ENCODE assay signal across 15 mouse cellular contexts in the genomic region with DNA sequence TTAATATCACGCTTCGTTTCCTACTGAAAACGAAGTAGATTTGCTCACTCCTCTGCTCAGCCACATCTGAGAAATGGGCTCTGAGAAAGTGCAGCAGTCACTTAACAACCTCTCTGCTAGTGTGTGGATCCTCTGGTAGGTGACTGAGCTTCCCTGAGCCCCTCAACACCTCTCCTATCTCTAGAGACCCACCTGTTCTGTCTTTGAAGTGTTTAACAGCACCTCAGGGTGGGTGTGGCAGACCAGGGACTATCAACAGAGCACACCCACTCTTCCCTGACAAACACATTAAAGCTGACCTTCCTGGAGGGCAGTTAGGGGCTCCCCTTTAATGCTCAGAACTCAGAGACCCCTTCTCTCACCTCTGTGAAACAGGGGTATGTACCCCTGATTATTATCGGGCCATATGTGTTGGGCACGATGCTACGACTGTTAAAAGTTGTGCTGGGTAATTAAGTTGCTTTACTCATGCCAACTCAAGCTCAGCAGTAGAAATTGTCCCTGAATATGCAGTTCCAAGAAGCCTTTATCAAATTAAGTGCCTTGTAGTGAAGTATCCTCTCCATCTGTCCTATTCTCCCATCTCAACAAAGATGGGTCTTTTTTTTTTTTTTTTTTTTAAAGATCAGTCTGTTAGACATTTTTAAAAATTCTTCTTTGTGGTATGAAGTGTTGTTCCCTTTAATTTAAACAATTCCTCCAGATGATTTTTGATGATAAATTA.
DNase-seq lines count a peak whose midpoint lies in the region; ATAC-seq lines count a peak whose summit lies in the region.
"Had no signal": no experiment of that assay in that cellular context is flagged by ENCODE, and none has a peak within 500 bp of the region (broad histone marks: within the 10 kb centered on the region; RNA-seq: fewer than 3 reads in every experiment).

No protein-coding gene starts in this region.

- no peaks in the 10 kb centered on the region for H3K36me3 ChIP-seq in heart, embryonic 12.5 days
- H3K36me3 ChIP-seq in hindbrain, embryonic 14.5 days (replicated peaks; ENCODE audit: control insufficient read depth, insufficient read depth): no peaks in the 10 kb centered on the region
- H3K36me3 ChIP-seq: hindbrain, embryonic 15.5 days; midbrain, embryonic 15.5 days had no signal

- peaks cover 3% of the 10 kb centered on the region for H3K27me3 ChIP-seq in heart, embryonic 12.5 days (replicated peaks)
- no peaks in the 10 kb centered on the region for H3K27me3 ChIP-seq in hindbrain, embryonic 14.5 days (ENCODE audit: control insufficient read depth, insufficient read depth, low read length)
- H3K27me3 ChIP-seq: embryonic facial prominence, embryonic 13.5 days; hindbrain, embryonic 15.5 days; limb, embryonic 13.5 days; midbrain, embryonic 15.5 days had no signal

- no peaks in the 10 kb centered on the region for H3K9me3 ChIP-seq in heart, embryonic 12.5 days (replicated peaks)
- no peaks in the 10 kb centered on the region for H3K9me3 ChIP-seq in hindbrain, embryonic 14.5 days (ENCODE audit: control insufficient read depth, low read length)
- H3K9me3 ChIP-seq: embryonic facial prominence, embryonic 13.5 days; hindbrain, embryonic 15.5 days; limb, embryonic 13.5 days; midbrain, embryonic 15.5 days had no signal

- peaks cover 11% of the 10 kb centered on the region; the same call in 1 of the 2 replicates for H3K4me1 ChIP-seq in heart, embryonic 12.5 days (replicated peaks)
- H3K4me1 ChIP-seq in hindbrain, embryonic 14.5 days (replicated peaks; ENCODE audit: control insufficient read depth, insufficient read depth, low read length): no peaks in the 10 kb centered on the region
- H3K4me1 ChIP-seq: hindbrain, embryonic 15.5 days; midbrain, embryonic 15.5 days had no signal

- H3K9ac ChIP-seq in heart, embryonic 12.5 days: no peak overlapping the region
- no peak overlapping the region for H3K9ac ChIP-seq in hindbrain, embryonic 14.5 days
- H3K9ac ChIP-seq: embryonic facial prominence, embryonic 13.5 days; hindbrain, embryonic 15.5 days; limb, embryonic 13.5 days; midbrain, embryonic 15.5 days had no signal

- peak; percentile 63; the same call in 1 of the 2 replicates for ATAC-seq in heart, embryonic 12.5 days (ENCODE audit: insufficient number of reproducible peaks, low FRiP score)
- peak; percentile 55 for ATAC-seq in megakaryocyte progenitor cell, adult 5-6 weeks (replicated peaks; ENCODE audit: poor library complexity)
- ATAC-seq in hindbrain, embryonic 14.5 days (ENCODE audit: low FRiP score): no peak
- ATAC-seq: forebrain, embryonic 14.5 days; midbrain, embryonic 15.5 days had no signal

- no peak overlapping the region for H3K4me2 ChIP-seq in heart, embryonic 12.5 days
- no peak overlapping the region for H3K4me2 ChIP-seq in hindbrain, embryonic 14.5 days (replicated peaks)
- H3K4me2 ChIP-seq: embryonic facial prominence, embryonic 13.5 days; hindbrain, embryonic 15.5 days; limb, embryonic 13.5 days; midbrain, embryonic 15.5 days had no signal

- no peak for DNase-seq in heart, adult 8-10 months (ENCODE audit: low spot score)
- peak; percentile 29 for DNase-seq in c-Kit-negative CD71-positive TER-119-positive erythroid progenitor cells, embryonic 14.5 days (ENCODE audit: low read depth, low spot score)
- peak; percentile 63 for DNase-seq in liver
- DNase-seq in hindbrain, embryonic 14.5 days (ENCODE audit: low spot score): no peak
- no peak for DNase-seq in testis, postnatal 14 days (ENCODE audit: low spot score)
- DNase-seq: cerebellum, adult 18-20 months; kidney, adult 2 months; kidney, postnatal 14 days had no signal

- no peak overlapping the region for H3K27ac ChIP-seq in heart, embryonic 12.5 days (ENCODE audit: poor library complexity, severe bottlenecking)
- no peak overlapping the region for H3K27ac ChIP-seq in hindbrain, embryonic 14.5 days
- H3K27ac ChIP-seq: embryonic facial prominence, embryonic 13.5 days; hindbrain, embryonic 15.5 days; limb, embryonic 13.5 days; midbrain, embryonic 15.5 days had no signal

- no peak overlapping the region for H3K4me3 ChIP-seq in heart, embryonic 12.5 days
- H3K4me3 ChIP-seq in hindbrain, embryonic 14.5 days (replicated peaks; ENCODE audit: low read length): no peak overlapping the region
- H3K4me3 ChIP-seq: embryonic facial prominence, embryonic 13.5 days; hindbrain, embryonic 15.5 days; limb, embryonic 13.5 days; midbrain, embryonic 15.5 days had no signal

- 82% methylated on average over 6 of the region's 6 CpGs for WGBS in heart, embryonic 12.5 days
- 93% methylated on average over 6 of the region's 6 CpGs for WGBS in hindbrain, embryonic 14.5 days

Comparison
In these comparisons a context has a peak if more than half of its experiments do, and no peak if none do; other contexts are left out.
1. DNase-seq: peak in c-Kit-negative CD71-positive TER-119-positive erythroid progenitor cells, embryonic 14.5 days (single experiment) and liver (single experiment); none in heart, adult 8-10 months (single experiment), hindbrain, embryonic 14.5 days (single experiment) and testis, postnatal 14 days (single experiment).